ENCODE assay signal across 8 mouse cellular contexts in genomic region chr17:86964502-86964901, GRCm38 (mm10). TPM values are rescaled to one million over a fixed set of nuclear protein-coding genes. Genes with fewer than 3 reads are reported as not detected.
DNase-seq lines count a peak whose midpoint lies in the region; ATAC-seq and TF ChIP-seq lines count a peak whose summit lies in the region.

No protein-coding gene starts in this region.

- H3K27ac ChIP-seq in cerebellum, adult 2 months (ENCODE audit: insufficient read depth, low read length) = no peak overlapping the region
- peak overlapping the region; percentile 96 for H3K27ac ChIP-seq in hindbrain, embryonic 10.5 days

- no peak for ATAC-seq in inflammation-experienced regulatory T-cells, adult 6 months

- no peak for TF ChIP-seq POLR2A in cerebellum, adult 2 months (IDR thresholded peaks at IDR 0.05; ENCODE audit: borderline replicate concordance, insufficient read depth, low read length)

- H3K36me3 ChIP-seq in hindbrain, embryonic 10.5 days = peaks cover 16% of the 10 kb centered on the region; the same call in 1 of the 2 replicates

- DNase-seq in Muller cell, postnatal 12 days (ENCODE audit: inconsistent ontology term) = peak; percentile 95
- DNase-seq in cerebellum, adult 2 months = peak; percentile 46 to 65
- peak; percentile 74 to 75 for DNase-seq in frontal cortex, adult 2 months (ENCODE audit: extremely low spot score in 1 of 2, low spot score in 1 of 2)
- DNase-seq in hindbrain, embryonic 10.5 days (ENCODE audit: low spot score) = peak; percentile 81
- DNase-seq in layer of hippocampus, postnatal 36 days = peak; percentile 45 to 58
- DNase-seq in lung, postnatal 25 days (ENCODE audit: low spot score) = peak; percentile 87
- peak; percentile 80 for DNase-seq in retina, embryonic 14.5 days (ENCODE audit: low spot score)

- peak overlapping the region; percentile 36 for H3K4me3 ChIP-seq in cerebellum, adult 2 months (replicated peaks; ENCODE audit: insufficient read depth, low read depth, low read length)
- H3K4me3 ChIP-seq in hindbrain, embryonic 10.5 days = peak overlapping the region; percentile 90

- no peak for TF ChIP-seq CTCF in cerebellum, adult 2 months (IDR thresholded peaks at IDR 0.05; ENCODE audit: borderline replicate concordance, insufficient read depth, low read depth, low read length)

- H3K27me3 ChIP-seq in cerebellum, adult 2 months (ENCODE audit: control insufficient read depth, insufficient read depth, low read length) = no peaks in the 10 kb centered on the region
- H3K27me3 ChIP-seq in hindbrain, embryonic 10.5 days (ENCODE audit: insufficient read depth, poor library complexity, severe bottlenecking) = peaks cover 6% of the 10 kb centered on the region; the same call in 1 of the 2 replicates

- H3K4me1 ChIP-seq in cerebellum, adult 2 months (ENCODE audit: control insufficient read depth, insufficient read depth, low read length) = 0 out of 2 replicates have a peak, but pooled peaks cover 3% of the 10 kb centered on the region
- H3K4me1 ChIP-seq in hindbrain, embryonic 10.5 days (replicated peaks) = peaks cover 49% of the 10 kb centered on the region

- WGBS in cerebellum, adult 2 months = 3% methylated on average over 10 of the region's 10 CpGs
- 0% methylated on average over 10 of the region's 10 CpGs for WGBS in hindbrain, embryonic 10.5 days

- H3K9me3 ChIP-seq in hindbrain, embryonic 10.5 days = no peaks in the 10 kb centered on the region

RNA-seq across cellular contexts. Expression of gene Rhoq, which starts 1.6 kb away (rescaled TPM):
- polyA plus RNA-seq in cerebellum, adult 2 months (2012; rRNA removed) = 42.5 and 47.1 TPM in 2 replicates
- polyA plus RNA-seq in frontal cortex, adult 2 months (2012; rRNA removed) = 31.9 and 33.3 TPM in 2 replicates
- polyA plus RNA-seq in hindbrain, embryonic 10.5 days (2016; fragmentation: Nextera tagmentation; extraction: Ambion mirVana) = 8.4 and 9.7 TPM in 2 replicates
- total RNA-seq in layer of hippocampus, postnatal 36 days (2021) = 10 to 100 TPM; 33.6 to 36.8 TPM
- polyA plus RNA-seq in inflammation-experienced regulatory T-cells, adult 6 months (2017; shearing (Covaris generic)) = 1 to 10 TPM; 3.0 to 4.8 (median 3.8) TPM

RNA-seq across cellular contexts. Expression of gene Atp6v1e2, which starts 16.8 kb away (rescaled TPM):
- polyA plus RNA-seq in cerebellum, adult 2 months (2012; rRNA removed) = 0.22 TPM in 1 of 2 replicates, not detected in the other
- 0.18 TPM in 1 of 2 replicates, not detected in the other for polyA plus RNA-seq in frontal cortex, adult 2 months (2012; rRNA removed)
- polyA plus RNA-seq in hindbrain, embryonic 10.5 days (2016; fragmentation: Nextera tagmentation; extraction: Ambion mirVana) = not detected in 2 replicates
- not detected for total RNA-seq in layer of hippocampus, postnatal 36 days (2021)
- not detected for polyA plus RNA-seq in inflammation-experienced regulatory T-cells, adult 6 months (2017; shearing (Covaris generic))

RNA-seq across cellular contexts. Expression of gene Tmem247, which starts 47.4 kb away (rescaled TPM):
- polyA plus RNA-seq in cerebellum, adult 2 months (2012; rRNA removed) = not detected in 2 replicates
- polyA plus RNA-seq in frontal cortex, adult 2 months (2012; rRNA removed) = not detected in 2 replicates
- polyA plus RNA-seq in hindbrain, embryonic 10.5 days (2016; fragmentation: Nextera tagmentation; extraction: Ambion mirVana) = not detected in 2 replicates
- not detected for total RNA-seq in layer of hippocampus, postnatal 36 days (2021)
- not detected for polyA plus RNA-seq in inflammation-experienced regulatory T-cells, adult 6 months (2017; shearing (Covaris generic))
